Mouse (Mus musculus) spleen, adult 2 months (tissue): ENCODE data around the gene Fmn2.

Experiments used
- CTCF ChIP-seq: fragments of 200-500 bp; IDR thresholded peaks from 2 replicates; pipeline ENCODE4 v1.5.1; 2011; ENCODE audit warnings: mild to moderate bottlenecking, inconsistent platforms; ENCODE audit not compliant: insufficient read depth, insufficient read length, insufficient replicate concordance; ENCODE audit errors: extremely low read depth
- POLR2A ChIP-seq: fragments of 200-500 bp; IDR thresholded peaks from 2 replicates; pipeline ENCODE4 v1.6.1; 2011; ENCODE audit warnings: low read depth, low read length, inconsistent platforms

- TF ChIP-seq CTCF (no peak), POLR2A (no peak)
These were observed 35.4 kb upstream of the Fmn2 start for GRCm38 (mm10) chr1:174466240-174466639.
